In genomic region chr5:76952112-76953040, GRCm38 (mm10) we compare ENCODE assay signal across 8 mouse cellular contexts. TPM values are rescaled to one million over a fixed set of nuclear protein-coding genes. Genes with fewer than 3 reads are reported as not detected.
DNase-seq lines count a peak whose midpoint lies in the region; ATAC-seq and TF ChIP-seq lines count a peak whose summit lies in the region.

No protein-coding gene starts in this region.

- ATAC-seq in embryonic facial prominence, embryonic 11.5 days (replicated peaks; ENCODE audit: insufficient number of reproducible peaks, low FRiP score, low TSS enrichment, low read depth) = no peak
- no peak for ATAC-seq in neural tube, embryonic 15.5 days (ENCODE audit: low FRiP score)

- no peak for TF ChIP-seq CTCF in lung, adult 2 months (IDR thresholded peaks at IDR 0.05; ENCODE audit: insufficient read depth, low read length)

- peak overlapping the region; percentile 78 for H3K4me2 ChIP-seq in embryonic facial prominence, embryonic 11.5 days (ENCODE audit: low read depth, low read length)
- H3K4me2 ChIP-seq in neural tube, embryonic 15.5 days = peak overlapping the region; percentile 89

- peak overlapping the region; percentile 66; the same call in 1 of the 2 replicates for H3K27ac ChIP-seq in embryonic facial prominence, embryonic 11.5 days (replicated peaks; ENCODE audit: low read depth, low read length)
- peak overlapping the region; percentile 93 for H3K27ac ChIP-seq in limb, embryonic 10.5 days
- H3K27ac ChIP-seq in neural tube, embryonic 15.5 days (replicated peaks) = peak overlapping the region; percentile 91

- DNase-seq in lung, adult 2 months = no peak
- DNase-seq in lung, postnatal 25 days (ENCODE audit: low spot score) = no peak
- DNase-seq in embryonic facial prominence, embryonic 11.5 days (ENCODE audit: low spot score) = peak; percentile 38
- no peak for DNase-seq in limb, embryonic 10.5 days (ENCODE audit: low spot score)
- no peak for DNase-seq in right cerebral cortex, postnatal 4 days
- no peak for DNase-seq in urinary bladder, adult 2 months (ENCODE audit: low spot score)
- DNase-seq in left cerebral cortex, postnatal 25 days (ENCODE audit: low spot score in 2 of 2) = no peak

- no peaks in the 10 kb centered on the region; the same call in 1 of the 2 replicates for H3K36me3 ChIP-seq in embryonic facial prominence, embryonic 11.5 days (replicated peaks; ENCODE audit: control insufficient read depth, insufficient read depth, low read depth, low read length)
- H3K36me3 ChIP-seq in limb, embryonic 10.5 days = peaks cover 62% of the 10 kb centered on the region
- peaks cover 10% of the 10 kb centered on the region for H3K36me3 ChIP-seq in neural tube, embryonic 15.5 days

- H3K4me1 ChIP-seq in lung, adult 2 months (ENCODE audit: control insufficient read depth, insufficient read depth, low read length) = peaks cover 8% of the 10 kb centered on the region
- no peaks in the 10 kb centered on the region; the same call in 1 of the 2 replicates for H3K4me1 ChIP-seq in embryonic facial prominence, embryonic 11.5 days (ENCODE audit: control insufficient read depth, insufficient read depth, low read length)
- peaks cover 38% of the 10 kb centered on the region for H3K4me1 ChIP-seq in limb, embryonic 10.5 days
- H3K4me1 ChIP-seq in neural tube, embryonic 15.5 days = peaks cover 33% of the 10 kb centered on the region

- no peaks in the 10 kb centered on the region for H3K9me3 ChIP-seq in embryonic facial prominence, embryonic 11.5 days (replicated peaks; ENCODE audit: control insufficient read depth, low read length)
- H3K9me3 ChIP-seq in limb, embryonic 10.5 days (replicated peaks) = no peaks in the 10 kb centered on the region
- H3K9me3 ChIP-seq in neural tube, embryonic 15.5 days (replicated peaks) = no peaks in the 10 kb centered on the region

- peak overlapping the region; percentile 77 for H3K9ac ChIP-seq in embryonic facial prominence, embryonic 11.5 days (replicated peaks; ENCODE audit: low read length)
- H3K9ac ChIP-seq in neural tube, embryonic 15.5 days (replicated peaks) = peak overlapping the region; percentile 56

- intact Hi-C loops in left cerebral cortex, postnatal 25 days (cut with DNase I) = no loop called here

- 11% methylated on average over 7 of the region's 7 CpGs for WGBS in lung, adult 2 months
- WGBS in embryonic facial prominence, embryonic 11.5 days = 19% methylated on average over 7 of the region's 7 CpGs
- 20% methylated on average over 7 of the region's 7 CpGs for WGBS in limb, embryonic 10.5 days
- WGBS in neural tube, embryonic 15.5 days = 15% methylated on average over 7 of the region's 7 CpGs

- H3K4me3 ChIP-seq in lung, adult 2 months (replicated peaks; ENCODE audit: extremely low read depth, low read depth, low read length) = peak overlapping the region; percentile 93
- H3K4me3 ChIP-seq in embryonic facial prominence, embryonic 11.5 days (ENCODE audit: low read depth, low read length) = peak overlapping the region; percentile 65
- peak overlapping the region; percentile 85 for H3K4me3 ChIP-seq in limb, embryonic 10.5 days
- H3K4me3 ChIP-seq in neural tube, embryonic 15.5 days (replicated peaks) = peak overlapping the region; percentile 81

- H3K27me3 ChIP-seq in embryonic facial prominence, embryonic 11.5 days (ENCODE audit: control insufficient read depth, insufficient read depth, low read length) = no peaks in the 10 kb centered on the region
- no peaks in the 10 kb centered on the region for H3K27me3 ChIP-seq in limb, embryonic 10.5 days (ENCODE audit: low read depth, poor library complexity, severe bottlenecking)
- no peaks in the 10 kb centered on the region for H3K27me3 ChIP-seq in neural tube, embryonic 15.5 days (replicated peaks)

- TF ChIP-seq POLR2A in lung, adult 2 months (IDR thresholded peaks at IDR 0.05; ENCODE audit: borderline replicate concordance, extremely low read depth, low read depth, low read length) = no peak

RNA-seq across cellular contexts. Expression of gene Ppat, which starts 1.0 kb away (rescaled TPM):
- polyA plus RNA-seq in lung, adult 2 months (2012; rRNA removed) = 4.3 and 4.8 TPM in 2 replicates
- 41.9 and 49.6 TPM in 2 replicates for polyA plus RNA-seq in embryonic facial prominence, embryonic 11.5 days (2014; fragmentation: Nextera tagmentation; extraction: Ambion mirVana)
- polyA plus RNA-seq in limb, embryonic 10.5 days (2016; fragmentation: Nextera tagmentation; extraction: Ambion mirVana) = 51.2 and 62.1 TPM in 2 replicates
- 10.6 and 17.9 TPM in 2 replicates for polyA plus RNA-seq in neural tube, embryonic 15.5 days (2015; fragmentation: Nextera tagmentation; extraction: Ambion mirVana)
- polyA plus RNA-seq in urinary bladder, adult 2 months (2012; rRNA removed) = 9.6 and 10.0 TPM in 2 replicates
- total RNA-seq in left cerebral cortex, postnatal 25 days (2021) = 10 to 100 TPM; 17.4 to 19.3 TPM

RNA-seq across cellular contexts. Expression of gene Paics, which starts 1.3 kb away (rescaled TPM):
- 44.0 and 44.2 TPM in 2 replicates for polyA plus RNA-seq in lung, adult 2 months (2012; rRNA removed)
- 455 and 466 TPM in 2 replicates for polyA plus RNA-seq in embryonic facial prominence, embryonic 11.5 days (2014; fragmentation: Nextera tagmentation; extraction: Ambion mirVana)
- polyA plus RNA-seq in limb, embryonic 10.5 days (2016; fragmentation: Nextera tagmentation; extraction: Ambion mirVana) = 508 and 515 TPM in 2 replicates
- 165 and 201 TPM in 2 replicates for polyA plus RNA-seq in neural tube, embryonic 15.5 days (2015; fragmentation: Nextera tagmentation; extraction: Ambion mirVana)
- 101 and 105 TPM in 2 replicates for polyA plus RNA-seq in urinary bladder, adult 2 months (2012; rRNA removed)
- 10 to 100 TPM; 89.7 to 92.4 TPM for total RNA-seq in left cerebral cortex, postnatal 25 days (2021)

RNA-seq across cellular contexts. Expression of gene Srp72, which starts 22.1 kb away (rescaled TPM):
- polyA plus RNA-seq in lung, adult 2 months (2012; rRNA removed) = 15.1 and 21.6 TPM in 2 replicates
- polyA plus RNA-seq in embryonic facial prominence, embryonic 11.5 days (2014; fragmentation: Nextera tagmentation; extraction: Ambion mirVana) = 87.4 and 89.5 TPM in 2 replicates
- polyA plus RNA-seq in limb, embryonic 10.5 days (2016; fragmentation: Nextera tagmentation; extraction: Ambion mirVana) = 78.9 and 90.8 TPM in 2 replicates
- polyA plus RNA-seq in neural tube, embryonic 15.5 days (2015; fragmentation: Nextera tagmentation; extraction: Ambion mirVana) = 87.2 and 91.5 TPM in 2 replicates
- polyA plus RNA-seq in urinary bladder, adult 2 months (2012; rRNA removed) = 68.7 and 68.9 TPM in 2 replicates
- 100 to 1,000 TPM; 107 TPM for total RNA-seq in left cerebral cortex, postnatal 25 days (2021)

RNA-seq across cellular contexts. Expression of gene Aasdh, which starts 47.1 kb away (rescaled TPM):
- 8.3 and 13.7 TPM in 2 replicates for polyA plus RNA-seq in lung, adult 2 months (2012; rRNA removed)
- 17.5 and 18.5 TPM in 2 replicates for polyA plus RNA-seq in embryonic facial prominence, embryonic 11.5 days (2014; fragmentation: Nextera tagmentation; extraction: Ambion mirVana)
- polyA plus RNA-seq in limb, embryonic 10.5 days (2016; fragmentation: Nextera tagmentation; extraction: Ambion mirVana) = 18.8 and 23.5 TPM in 2 replicates
- 17.0 TPM in 2 replicates for polyA plus RNA-seq in neural tube, embryonic 15.5 days (2015; fragmentation: Nextera tagmentation; extraction: Ambion mirVana)
- 28.3 and 35.2 TPM in 2 replicates for polyA plus RNA-seq in urinary bladder, adult 2 months (2012; rRNA removed)
- total RNA-seq in left cerebral cortex, postnatal 25 days (2021) = 10 to 100 TPM; 21.1 to 21.4 TPM

RNA-seq across cellular contexts. Expression of gene Arl9, which starts 51.5 kb away (rescaled TPM):
- not detected in 2 replicates for polyA plus RNA-seq in lung, adult 2 months (2012; rRNA removed)
- not detected in 2 replicates for polyA plus RNA-seq in embryonic facial prominence, embryonic 11.5 days (2014; fragmentation: Nextera tagmentation; extraction: Ambion mirVana)
- polyA plus RNA-seq in limb, embryonic 10.5 days (2016; fragmentation: Nextera tagmentation; extraction: Ambion mirVana) = not detected in 2 replicates
- 0.42 TPM in 1 of 2 replicates, not detected in the other for polyA plus RNA-seq in neural tube, embryonic 15.5 days (2015; fragmentation: Nextera tagmentation; extraction: Ambion mirVana)
- 0.25 and 0.28 TPM in 2 replicates for polyA plus RNA-seq in urinary bladder, adult 2 months (2012; rRNA removed)
- not detected for total RNA-seq in left cerebral cortex, postnatal 25 days (2021)
